Mouse (Mus musculus): ENCODE data around the gene Ropn1l. TPM values are rescaled to one million over a fixed set of nuclear protein-coding genes. Genes with fewer than 3 reads are reported as not detected.

Gene Ropn1l
- polyA plus RNA-seq (2016; fragmentation: Nextera tagmentation; extraction: Ambion mirVana), result 3.0 and 3.4 TPM in 2 replicates

DNA sequence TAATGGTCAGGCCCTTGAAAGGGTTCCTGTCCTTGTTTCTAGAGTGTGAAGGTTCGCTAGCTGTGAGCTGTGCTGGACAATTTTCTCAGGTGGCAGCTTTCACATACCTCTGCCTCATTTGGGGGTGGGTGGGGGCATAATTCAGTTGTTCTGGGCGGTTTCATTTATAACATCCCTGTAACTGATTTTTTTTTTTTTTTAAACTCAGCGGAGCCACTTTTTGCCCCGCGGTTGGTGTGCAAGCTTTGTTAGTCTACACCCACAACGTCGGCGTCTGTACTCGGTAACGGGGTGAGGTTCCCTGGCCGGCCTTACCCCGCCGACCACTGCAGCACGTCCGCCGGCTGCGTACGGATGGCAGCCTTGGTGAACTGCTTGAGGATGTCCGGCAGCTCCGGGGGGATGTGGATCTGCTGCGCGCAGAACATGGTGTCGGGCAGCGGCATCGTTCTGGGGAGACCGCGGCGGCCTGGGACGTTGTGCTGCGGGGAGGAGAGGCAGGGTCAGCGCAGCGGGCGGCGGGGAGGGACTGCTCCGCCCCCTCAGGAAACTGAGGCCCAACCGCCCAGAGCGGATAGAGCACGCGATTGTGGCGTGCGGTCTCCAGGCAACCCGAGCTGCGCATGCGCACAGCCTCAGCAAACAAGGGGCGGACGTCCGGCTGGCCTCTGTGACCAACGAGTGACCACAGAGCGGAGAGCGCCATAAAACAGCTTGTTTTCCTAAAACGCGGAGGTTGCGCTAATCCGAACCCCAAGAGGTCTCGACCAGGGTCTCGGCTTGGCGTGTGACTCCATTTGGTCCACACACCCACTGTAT, at the start of gene Ropn1l:
Gene Ropn1l (minus strand): TSS at position 640 of the 819 bp plus-strand sequence.
- peak within 1 kb of the TSS; percentile 69 for H3K4me3 ChIP-seq
- no peaks in the 10 kb centered on the region for H3K9me3 ChIP-seq (replicated peaks)
- WGBS, result under 1% methylated on average over 57 of the region's 57 CpGs
- H3K36me3 ChIP-seq, result peaks cover 17% of the 10 kb centered on the region
- peak; percentile 96 for DNase-seq (ENCODE audit: low spot score)
- peak within 1 kb of the TSS; percentile 86 for H3K27ac ChIP-seq (replicated peaks)
- H3K27me3 ChIP-seq (ENCODE audit: low read depth, poor library complexity, severe bottlenecking), result peaks cover 7% of the 10 kb centered on the region
- peaks cover 23% of the 10 kb centered on the region for H3K4me1 ChIP-seq

- H3K27ac ChIP-seq (replicated peaks), result no peak overlapping the region
- no peak overlapping the region for H3K4me3 ChIP-seq
- no peaks in the 10 kb centered on the region for H3K9me3 ChIP-seq (replicated peaks)
- WGBS, result 92% methylated on average over 4 of the region's 4 CpGs
- H3K4me1 ChIP-seq, result no peaks in the 10 kb centered on the region
- no peak for DNase-seq (ENCODE audit: low spot score)
- H3K27me3 ChIP-seq (ENCODE audit: low read depth, poor library complexity, severe bottlenecking), result no peaks in the 10 kb centered on the region
- H3K36me3 ChIP-seq, result peaks cover 54% of the 10 kb centered on the region
Measured at GRCm38 (mm10) chr15:31502996-31503395, 49.5 kb upstream of the Ropn1l start.

GRCm38 (mm10) chr15:31502313-31502712, 48.8 kb upstream of the Ropn1l start:
- no peaks in the 10 kb centered on the region for H3K4me1 ChIP-seq
- H3K36me3 ChIP-seq, result peaks cover 60% of the 10 kb centered on the region
- H3K27me3 ChIP-seq (ENCODE audit: low read depth, poor library complexity, severe bottlenecking), result no peaks in the 10 kb centered on the region
- H3K9me3 ChIP-seq (replicated peaks), result no peaks in the 10 kb centered on the region
- WGBS, result 96% methylated on average over 1 of the region's 1 CpGs
- H3K4me3 ChIP-seq, result no peak overlapping the region
- H3K27ac ChIP-seq (replicated peaks), result no peak overlapping the region
- no peak for DNase-seq (ENCODE audit: low spot score)

DNA sequence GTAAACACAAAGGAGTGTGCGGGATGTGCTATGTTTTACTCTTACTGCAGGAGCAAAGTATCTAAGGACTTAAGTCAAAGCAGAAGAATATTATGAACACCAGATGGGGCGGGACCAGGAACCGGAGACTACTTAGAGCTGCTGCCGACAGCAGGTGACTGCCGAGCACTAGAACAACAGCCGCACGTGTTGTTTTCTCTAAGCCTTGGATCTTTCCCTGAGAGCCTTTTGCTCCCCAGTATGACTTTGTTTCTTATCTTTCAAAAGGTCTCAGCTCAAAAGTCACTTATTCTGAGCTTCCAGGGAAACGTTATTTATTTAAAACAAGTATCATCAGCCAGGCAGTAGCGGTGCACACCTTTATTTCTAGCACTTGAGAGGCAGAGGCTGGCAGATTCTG, 41.3 kb upstream of the Ropn1l start:
- Histone ChIP-seq H3K4me1 (no peaks in the 10 kb centered on the region), H3K4me3 (no peak overlapping the region), H3K9me3 (replicated peaks) (no peaks in the 10 kb centered on the region), H3K27ac (replicated peaks) (no peak overlapping the region), H3K36me3 (peaks cover 92% of the 10 kb centered on the region), H3K27me3 (ENCODE audit: low read depth, poor library complexity, severe bottlenecking) (no peaks in the 10 kb centered on the region)
- DNase-seq (ENCODE audit: low spot score), result no peak
- 94% methylated on average over 9 of the region's 9 CpGs for WGBS

DNA sequence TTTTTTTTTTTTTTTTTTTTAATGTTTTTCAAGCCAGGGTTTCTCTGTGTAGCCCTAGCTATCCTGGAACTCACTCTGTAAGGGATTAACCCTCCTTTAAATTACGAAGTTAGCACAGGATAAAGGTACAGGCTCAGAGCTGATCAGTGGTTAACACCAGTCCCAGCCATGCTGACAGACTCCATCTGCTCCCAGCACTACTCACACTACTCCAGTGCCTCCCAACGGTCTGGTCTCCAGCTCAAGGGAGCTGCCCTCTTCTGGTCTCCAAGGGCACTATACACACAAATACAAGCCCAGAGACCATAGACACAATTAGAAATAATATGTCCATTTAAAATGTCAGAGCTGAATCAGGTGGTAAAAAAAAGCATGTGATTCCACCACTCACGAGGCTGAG, 40.8 kb upstream of the Ropn1l start:
- H3K4me1 ChIP-seq, result no peaks in the 10 kb centered on the region
- H3K27ac ChIP-seq (replicated peaks), result no peak overlapping the region
- H3K9me3 ChIP-seq (replicated peaks), result no peaks in the 10 kb centered on the region
- no peak overlapping the region for H3K4me3 ChIP-seq
- H3K36me3 ChIP-seq, result peaks cover 92% of the 10 kb centered on the region
- WGBS, result 80% methylated on average over 3 of the region's 3 CpGs
- DNase-seq (ENCODE audit: low spot score), result no peak
- H3K27me3 ChIP-seq (ENCODE audit: low read depth, poor library complexity, severe bottlenecking), result no peaks in the 10 kb centered on the region

DNA sequence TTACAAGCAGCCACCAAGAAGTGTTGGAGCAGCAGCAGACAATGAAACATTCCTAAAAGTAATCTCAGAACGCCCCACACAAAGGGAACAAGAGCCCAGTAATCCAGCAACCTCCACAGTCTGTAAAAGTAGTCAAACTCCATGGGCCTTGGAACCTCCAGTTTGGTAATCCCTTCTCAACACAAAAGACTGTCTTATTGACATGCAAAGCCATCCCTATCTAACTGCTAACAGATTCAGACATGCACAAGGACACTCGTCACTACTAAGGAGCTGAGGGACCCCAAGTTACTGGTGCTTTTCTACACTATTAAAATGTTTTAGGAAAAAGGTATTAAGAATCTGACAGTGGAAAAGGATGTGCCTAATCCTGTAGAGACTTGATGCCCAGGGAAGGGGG, 33.9 kb upstream of the Ropn1l start:
- peak; percentile 38 for DNase-seq (ENCODE audit: low spot score)
- H3K9me3 ChIP-seq (replicated peaks), result no peaks in the 10 kb centered on the region
- 26% methylated on average over 2 of the region's 2 CpGs for WGBS
- peak overlapping the region; percentile 55 for H3K27ac ChIP-seq (replicated peaks)
- peaks cover 15% of the 10 kb centered on the region for H3K4me1 ChIP-seq
- peaks cover 79% of the 10 kb centered on the region for H3K36me3 ChIP-seq
- no peak overlapping the region for H3K4me3 ChIP-seq
- H3K27me3 ChIP-seq (ENCODE audit: low read depth, poor library complexity, severe bottlenecking), result no peaks in the 10 kb centered on the region

DNA sequence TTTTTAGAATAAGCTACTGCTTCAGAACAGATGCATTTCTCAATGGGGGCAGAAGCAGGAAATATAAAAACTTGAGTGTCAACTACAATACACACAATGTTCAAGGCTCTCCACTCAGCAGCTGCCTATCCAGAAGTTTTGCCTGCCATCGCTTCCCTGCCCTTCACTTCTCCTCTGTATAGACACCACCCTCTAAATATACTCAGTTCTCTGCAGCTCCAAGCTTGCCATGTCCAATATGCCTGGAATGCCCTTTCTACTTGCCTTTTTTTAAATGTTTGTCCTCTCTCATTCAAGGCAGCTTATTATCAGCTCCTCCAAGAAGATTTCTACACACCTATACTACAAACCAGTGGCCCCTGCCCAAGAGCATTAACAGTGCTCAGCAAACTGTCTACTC, 23.1 kb upstream of the Ropn1l start:
- H3K9me3 ChIP-seq (replicated peaks), result no peaks in the 10 kb centered on the region
- DNase-seq (ENCODE audit: low spot score), result no peak
- no peaks in the 10 kb centered on the region for H3K4me1 ChIP-seq
- WGBS, result 97% methylated on average over 1 of the region's 1 CpGs
- H3K4me3 ChIP-seq, result no peak overlapping the region
- no peaks in the 10 kb centered on the region for H3K27me3 ChIP-seq (ENCODE audit: low read depth, poor library complexity, severe bottlenecking)
- H3K27ac ChIP-seq (replicated peaks), result no peak overlapping the region
- peaks cover 83% of the 10 kb centered on the region for H3K36me3 ChIP-seq

DNA sequence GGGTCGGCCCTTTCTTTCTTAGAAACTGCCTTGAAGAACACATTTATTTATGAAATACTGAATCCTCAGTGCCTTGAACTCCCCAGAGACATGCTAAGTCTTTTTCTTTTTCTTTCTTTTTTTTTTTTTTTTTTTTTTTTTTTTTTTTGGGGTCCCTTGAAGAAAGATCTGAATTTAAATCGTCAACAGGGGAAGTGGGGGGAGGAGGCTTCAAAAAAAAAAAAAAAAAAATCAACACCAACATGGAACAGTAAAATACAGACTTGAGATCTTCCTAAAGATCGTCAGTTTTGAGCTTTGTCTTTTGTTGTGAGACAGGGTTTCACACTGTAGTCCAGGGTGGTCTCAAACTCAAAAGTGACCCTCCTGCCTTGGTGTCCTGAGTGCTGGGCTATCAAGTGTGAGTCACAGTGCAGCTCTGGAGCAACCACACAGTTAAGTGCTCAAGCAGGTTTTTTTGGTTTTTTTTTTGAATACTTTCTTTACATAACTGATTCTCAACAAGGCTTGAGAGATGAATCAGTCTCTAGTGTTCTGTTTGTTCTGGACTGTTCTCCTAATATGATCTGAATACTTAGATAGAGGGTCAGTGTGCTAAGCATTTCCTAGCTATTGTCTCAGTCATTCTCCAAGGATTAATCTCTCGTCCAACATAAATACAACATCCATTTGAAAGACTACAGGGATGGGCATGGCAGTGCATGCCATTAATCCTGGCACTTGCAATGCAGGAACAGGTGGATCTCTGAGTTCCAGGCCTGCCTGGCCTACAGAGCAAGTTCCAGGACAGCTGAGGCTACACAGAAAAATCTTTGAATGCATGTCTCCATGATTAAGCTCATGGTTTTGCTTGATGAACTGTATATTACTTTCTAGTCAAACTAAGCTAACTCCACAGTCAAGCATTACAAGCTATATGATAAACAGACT, 19.4 kb upstream of the Ropn1l start:
- no peaks in the 10 kb centered on the region for H3K9me3 ChIP-seq (replicated peaks)
- no peak overlapping the region for H3K27ac ChIP-seq (replicated peaks)
- 82% methylated on average over 4 of the region's 4 CpGs for WGBS
- H3K4me3 ChIP-seq, result no peak overlapping the region
- no peak for DNase-seq (ENCODE audit: low spot score)
- no peaks in the 10 kb centered on the region for H3K4me1 ChIP-seq
- H3K36me3 ChIP-seq, result peaks cover 76% of the 10 kb centered on the region
- H3K27me3 ChIP-seq (ENCODE audit: low read depth, poor library complexity, severe bottlenecking), result no peaks in the 10 kb centered on the region

DNA sequence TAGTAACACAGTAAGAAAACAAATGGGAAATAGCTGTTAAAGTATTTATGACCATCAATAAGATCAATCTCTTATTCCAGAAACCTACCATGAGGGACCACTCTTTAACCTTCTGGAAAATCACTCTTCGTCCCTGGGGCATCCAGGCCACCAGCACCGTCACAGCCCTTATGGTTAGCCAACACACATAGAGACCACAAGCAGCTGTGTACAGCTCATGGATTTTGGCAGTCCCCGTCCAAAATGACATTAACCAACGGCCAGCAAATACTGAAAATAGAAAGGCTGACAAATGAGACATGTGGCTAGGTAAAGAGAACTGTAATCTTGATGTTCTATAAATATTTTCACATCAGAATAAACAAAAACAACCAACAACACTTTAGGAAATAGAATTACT, 18.0 kb upstream of the Ropn1l start:
- 95% methylated on average over 4 of the region's 4 CpGs for WGBS
- no peaks in the 10 kb centered on the region for H3K9me3 ChIP-seq (replicated peaks)
- H3K36me3 ChIP-seq, result peaks cover 77% of the 10 kb centered on the region
- H3K27me3 ChIP-seq (ENCODE audit: low read depth, poor library complexity, severe bottlenecking), result no peaks in the 10 kb centered on the region
- DNase-seq (ENCODE audit: low spot score), result no peak
- no peaks in the 10 kb centered on the region for H3K4me1 ChIP-seq
- no peak overlapping the region for H3K4me3 ChIP-seq
- no peak overlapping the region for H3K27ac ChIP-seq (replicated peaks)

DNA sequence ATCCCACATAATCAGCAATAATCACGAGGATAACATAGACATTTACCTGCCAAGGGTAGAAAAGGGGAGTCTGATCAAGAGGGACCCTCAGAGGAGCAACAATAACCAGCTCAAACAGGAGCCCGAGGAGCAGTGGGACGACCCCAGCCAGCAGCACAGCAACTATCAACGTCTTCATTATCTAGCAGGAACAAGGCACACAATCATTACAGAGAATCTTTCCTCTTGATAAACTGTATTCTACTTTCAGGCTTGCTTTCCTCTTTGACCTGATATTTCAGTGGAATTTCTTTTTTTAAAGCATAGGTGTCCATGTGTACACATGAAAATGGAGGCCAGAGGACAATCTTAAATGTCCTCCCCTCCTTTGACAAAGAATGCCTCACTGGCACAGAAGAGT, 16.0 kb upstream of the Ropn1l start:
- Histone ChIP-seq H3K4me3 (no peak overlapping the region), H3K9me3 (replicated peaks) (no peaks in the 10 kb centered on the region), H3K36me3 (peaks cover 82% of the 10 kb centered on the region), H3K4me1 (no peaks in the 10 kb centered on the region), H3K27ac (replicated peaks) (no peak overlapping the region), H3K27me3 (ENCODE audit: low read depth, poor library complexity, severe bottlenecking) (no peaks in the 10 kb centered on the region)
- no peak for DNase-seq (ENCODE audit: low spot score)
- 85% methylated on average over 4 of the region's 4 CpGs for WGBS

DNA sequence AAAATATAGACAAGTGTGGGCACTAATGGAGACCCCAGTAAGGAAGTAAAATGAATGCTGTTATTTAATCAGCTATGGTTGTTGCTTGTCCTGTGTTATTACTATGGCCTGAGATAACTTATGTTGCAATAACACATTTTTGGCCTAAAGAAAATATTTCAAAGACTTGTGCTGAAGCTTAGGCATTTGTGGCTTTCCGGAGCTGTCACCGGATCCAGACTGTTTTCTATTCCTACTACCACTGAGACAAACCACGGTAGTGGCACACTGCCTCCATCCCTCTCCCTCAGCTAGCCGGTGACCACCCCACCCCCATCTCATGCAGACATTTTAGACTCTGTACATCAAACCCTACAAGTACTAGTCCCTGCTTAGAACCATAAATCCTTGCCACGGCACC, 15.3 kb upstream of the Ropn1l start:
- Histone ChIP-seq H3K4me3 (no peak overlapping the region), H3K27me3 (ENCODE audit: low read depth, poor library complexity, severe bottlenecking) (no peaks in the 10 kb centered on the region), H3K9me3 (replicated peaks) (no peaks in the 10 kb centered on the region), H3K36me3 (peaks cover 83% of the 10 kb centered on the region), H3K4me1 (no peaks in the 10 kb centered on the region), H3K27ac (replicated peaks) (no peak overlapping the region)
- 93% methylated on average over 5 of the region's 5 CpGs for WGBS
- no peak for DNase-seq (ENCODE audit: low spot score)

GRCm38 (mm10) chr15:31466749-31467148, 13.2 kb upstream of the Ropn1l start:
- H3K27ac ChIP-seq (replicated peaks), result no peak overlapping the region
- WGBS, result 93% methylated on average over 1 of the region's 1 CpGs

DNA sequence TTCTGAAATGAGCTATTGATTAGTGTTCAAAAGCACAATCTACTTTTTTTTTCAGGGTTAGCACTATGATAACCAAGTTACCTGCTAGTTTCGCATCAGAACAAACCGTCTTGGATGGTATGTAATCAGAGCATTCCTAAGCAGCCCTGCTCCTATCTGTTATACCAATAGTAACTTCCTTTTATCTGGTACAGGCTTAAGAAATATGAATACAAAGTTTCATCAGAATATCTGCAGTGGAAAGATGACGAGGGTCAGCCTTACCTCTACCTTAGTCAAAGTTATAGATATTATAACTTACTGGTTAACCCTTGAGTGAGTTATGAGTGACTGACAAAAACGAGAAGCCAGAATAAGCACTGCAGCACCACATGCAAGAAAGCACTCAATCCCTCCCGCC, 12.8 kb upstream of the Ropn1l start:
- no peaks in the 10 kb centered on the region for H3K9me3 ChIP-seq (replicated peaks)
- 88% methylated on average over 5 of the region's 5 CpGs for WGBS

More at GRCm38 (mm10) chr15:31466749-31467148, 13.2 kb upstream of the Ropn1l start:
- no peak for DNase-seq (ENCODE audit: low spot score)
- Histone ChIP-seq H3K36me3 (peaks cover 92% of the 10 kb centered on the region), H3K4me1 (no peaks in the 10 kb centered on the region), H3K4me3 (no peak overlapping the region), H3K9me3 (replicated peaks) (no peaks in the 10 kb centered on the region), H3K27me3 (ENCODE audit: low read depth, poor library complexity, severe bottlenecking) (no peaks in the 10 kb centered on the region)

More for the DNA sequence above, 12.8 kb upstream of the Ropn1l start:
- H3K4me1 ChIP-seq, result no peaks in the 10 kb centered on the region
- peaks cover 92% of the 10 kb centered on the region for H3K36me3 ChIP-seq
- no peak for DNase-seq (ENCODE audit: low spot score)
- no peak overlapping the region for H3K27ac ChIP-seq (replicated peaks)
- no peaks in the 10 kb centered on the region for H3K27me3 ChIP-seq (ENCODE audit: low read depth, poor library complexity, severe bottlenecking)
- H3K4me3 ChIP-seq, result no peak overlapping the region

Measured in midbrain, embryonic 10.5 days (tissue).